Mouse (Mus musculus) bone marrow macrophage, adult 2 months (primary cell): Measurements from ENCODE around the gene Mrps18a.

Experiments
- CTCF ChIP-seq: IDR thresholded peaks from 2 replicates; pipeline ENCODE4 v1.5.1; 2012; ENCODE audit warnings: low read depth, mild to moderate bottlenecking, low read length, moderate library complexity
- POLR2A ChIP-seq: IDR thresholded peaks from 2 replicates; pipeline ENCODE4 v1.6.1; 2012; ENCODE audit warnings: mild to moderate bottlenecking, low read depth, low read length, borderline replicate concordance

GRCm38 (mm10) chr17:46168768-46169167 lies 58.0 kb downstream of the Mrps18a start:
- TF ChIP-seq CTCF: no peak
- no peak for TF ChIP-seq POLR2A
